Mouse (Mus musculus): Measurements from ENCODE around the gene Psat1.

Psat1 gene

GRCm38 (mm10) chr19:15924181-15924865 is 22.8 kb downstream of the Psat1 start:
- DNase-seq, result peak; percentile 84 to 89

- peak; percentile 39 to 45 for DNase-seq
Observed at GRCm38 (mm10) chr19:15923426-15923825, 23.7 kb downstream of the Psat1 start.

- no peak for DNase-seq
Observed at GRCm38 (mm10) chr19:15919336-15919735, 27.8 kb downstream of the Psat1 start.

GRCm38 (mm10) chr19:15918111-15918510 is 29.0 kb downstream of the Psat1 start:
- DNase-seq, result no peak

GRCm38 (mm10) chr19:15913249-15913997 is 33.7 kb downstream of the Psat1 start:
- no peak for DNase-seq

- peak; percentile 50 to 68 for DNase-seq
Observed at GRCm38 (mm10) chr19:15911441-15911840, 35.7 kb downstream of the Psat1 start.

- peak; percentile 15 to 33 for DNase-seq
Observed at GRCm38 (mm10) chr19:15910987-15911386, 36.1 kb downstream of the Psat1 start.

GRCm38 (mm10) chr19:15910488-15910887 is 36.6 kb downstream of the Psat1 start:
- no peak for DNase-seq

- DNase-seq, result peak; percentile 51 to 64
Observed at GRCm38 (mm10) chr19:15908016-15908415, 39.1 kb downstream of the Psat1 start.

GRCm38 (mm10) chr19:15904734-15905133 is 42.4 kb downstream of the Psat1 start:
- DNase-seq, result no peak

- no peak for DNase-seq
Observed at GRCm38 (mm10) chr19:15903508-15904480, 43.3 kb downstream of the Psat1 start.

GRCm38 (mm10) chr19:15895681-15896080 is 51.5 kb downstream of the Psat1 start:
- DNase-seq, result no peak

- no peak for DNase-seq
Observed at GRCm38 (mm10) chr19:15892146-15892545, 55.0 kb downstream of the Psat1 start.

GRCm38 (mm10) chr19:15888466-15888865 is 58.7 kb downstream of the Psat1 start:
- DNase-seq, result no peak

- DNase-seq, result no peak
Observed at GRCm38 (mm10) chr19:15882705-15883426, 64.3 kb downstream of the Psat1 start.

- DNase-seq, result peak; percentile 83 to 88
Observed at GRCm38 (mm10) chr19:15880731-15881130, 66.4 kb downstream of the Psat1 start.

- no peak for DNase-seq
Observed at GRCm38 (mm10) chr19:15879271-15879670, 67.9 kb downstream of the Psat1 start.

- DNase-seq, result peak; percentile 56
Observed at GRCm38 (mm10) chr19:15868865-15869698, 78.1 kb downstream of the Psat1 start.

GRCm38 (mm10) chr19:15866851-15867250 is 80.3 kb downstream of the Psat1 start:
- DNase-seq, result peak; percentile 23 to 38

- no peak for DNase-seq
Observed at GRCm38 (mm10) chr19:15866126-15866525, 81.0 kb downstream of the Psat1 start.

- peak in 1 of 2 experiments; percentile 14 for DNase-seq
Observed at GRCm38 (mm10) chr19:15865431-15865830, 81.7 kb downstream of the Psat1 start.

Data from cerebellum, postnatal 10 days (tissue).